Mouse (Mus musculus) limb, embryonic 14.5 days (tissue): ENCODE results near the gene Itpkb. TPM values are rescaled to one million over a fixed set of nuclear protein-coding genes. Genes with fewer than 3 reads are reported as not detected.
A peak's percentile ranks its signal among the peaks of the same experiment; 100 is the strongest.

ENCODE experiments used
- ATAC-seq: fragments of 200-750 bp; cut with Nextera tagmentation; 2 replicates; pipeline ENCODE4 v1.8.0; 2017; ENCODE audit warnings: low read depth, moderate number of reproducible peaks, moderate TSS enrichment; ENCODE audit not compliant: low FRiP score
- DNase-seq: peaks from one replicate; pipeline ENCODE4 v3.0.0-alpha.2; 2015; ENCODE audit warnings: low spot score
- H3K27ac ChIP-seq: fragments of 300-500 bp; sonication (generic); replicated peaks from 2 replicates; pipeline ENCODE4 v1.5.1; 2014; ENCODE audit warnings: low read depth, mild to moderate bottlenecking, low read length, moderate library complexity, mixed read lengths
- H3K27me3 ChIP-seq: fragments of 300-500 bp; sonication (generic); 2 replicates; pipeline ENCODE4 v1.6.1; 2014; ENCODE audit warnings: low read length, mixed read lengths; ENCODE audit not compliant: control insufficient read depth, insufficient read depth
- H3K36me3 ChIP-seq: fragments of 300-500 bp; sonication (generic); 2 replicates; pipeline ENCODE4 v1.6.1; 2014; ENCODE audit warnings: mild to moderate bottlenecking, low read length, moderate library complexity, mixed read lengths; ENCODE audit not compliant: control insufficient read depth, insufficient read depth
- H3K4me1 ChIP-seq: fragments of 300-500 bp; sonication (generic); 2 replicates; pipeline ENCODE4 v1.6.1; 2014; ENCODE audit warnings: antibody characterized with exemption, low read length, mixed read lengths; ENCODE audit not compliant: control insufficient read depth, insufficient read depth
- H3K4me2 ChIP-seq: fragments of 300-500 bp; sonication (generic); replicated peaks from 2 replicates; pipeline ENCODE4 v1.6.1; 2014; ENCODE audit warnings: low read depth, mild to moderate bottlenecking, low read length, moderate library complexity; ENCODE audit not compliant: severe bottlenecking
- H3K4me3 ChIP-seq: fragments of 300-500 bp; sonication (generic); replicated peaks from 2 replicates; pipeline ENCODE4 v1.5.1; 2014; ENCODE audit warnings: low read length
- H3K9ac ChIP-seq: fragments of 300-500 bp; sonication (generic); 2 replicates; pipeline ENCODE4 v1.6.1; 2014; ENCODE audit warnings: mild to moderate bottlenecking, low read depth, low read length, moderate library complexity; ENCODE audit not compliant: severe bottlenecking
- H3K9me3 ChIP-seq: fragments of 300-500 bp; sonication (generic); 2 replicates; pipeline ENCODE4 v1.6.1; 2016; ENCODE audit warnings: low read length; ENCODE audit not compliant: control insufficient read depth
- POLR2A ChIP-seq: fragments of 200-500 bp; IDR thresholded peaks from 2 replicates; pipeline ENCODE4 v1.8.0; 2012; ENCODE audit warnings: inconsistent platforms, mild to moderate bottlenecking, moderate library complexity, borderline replicate concordance; ENCODE audit not compliant: insufficient read depth, insufficient read length; ENCODE audit errors: extremely low read depth
- WGBS: fragments of 180-500 bp; shearing (Covaris S2); extraction: QIAGEN DNeasy Blood & Tissue Kit; methylation state at CpG from one replicate; pipeline ENCODE4 v1.1.7; 2014; 5-methylcytosine and 5-hydroxymethylcytosine counted together
- polyA plus RNA-seq, 2 experiments: library from polyadenylated mRNA; depleted of rRNA in 1 of 2; stranded (reverse) in 1 of 2; unstranded in 1 of 2; fragments of >200 nt; fragmentation: Nextera tagmentation in 1 of 2; extraction: Ambion mirVana in 1 of 2; gene quantifications; 2 replicates each; pipeline versions ENCODE4 v1.2.1 to v1.2.3; 2012 to 2014

Itpkb gene
- polyA plus RNA-seq, 2 experiments: 8.4 to 16.2 TPM

DNA sequence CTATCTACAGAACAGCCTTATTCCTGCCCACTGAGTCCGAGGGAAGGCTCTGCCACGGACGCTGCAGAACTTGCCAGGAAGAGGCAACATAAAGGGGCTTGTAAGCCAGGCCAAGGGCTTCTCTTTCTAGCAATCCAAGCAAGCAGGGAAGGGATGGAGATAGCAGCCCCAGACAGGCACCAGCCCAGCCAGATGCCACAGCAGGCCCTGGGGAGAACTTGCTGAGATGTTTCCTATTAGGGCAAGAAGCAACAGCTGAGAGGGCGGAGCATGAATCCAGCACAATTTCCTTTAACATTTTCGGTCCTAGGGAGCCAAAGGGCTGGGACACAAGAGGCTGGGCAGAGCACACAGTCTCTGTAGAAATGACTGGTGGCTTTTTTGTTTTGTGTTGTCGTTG is 128.0 kb downstream of the Itpkb start:
- Histone ChIP-seq H3K9me3 (no peaks in the 10 kb centered on the region), H3K4me2 (no peak overlapping the region), H3K36me3 (no peaks in the 10 kb centered on the region), H3K4me3 (no peak overlapping the region), H3K27ac (no peak overlapping the region), H3K9ac (no peak overlapping the region), H3K27me3 (no peaks in the 10 kb centered on the region), H3K4me1 (peaks cover 15% of the 10 kb centered on the region)
- no peak for TF ChIP-seq POLR2A
- DNase-seq: peak; percentile 53
- ATAC-seq: no peak; the same call in 1 of the 2 replicates
- WGBS: 31% methylated on average over 6 of the region's 6 CpGs

DNA sequence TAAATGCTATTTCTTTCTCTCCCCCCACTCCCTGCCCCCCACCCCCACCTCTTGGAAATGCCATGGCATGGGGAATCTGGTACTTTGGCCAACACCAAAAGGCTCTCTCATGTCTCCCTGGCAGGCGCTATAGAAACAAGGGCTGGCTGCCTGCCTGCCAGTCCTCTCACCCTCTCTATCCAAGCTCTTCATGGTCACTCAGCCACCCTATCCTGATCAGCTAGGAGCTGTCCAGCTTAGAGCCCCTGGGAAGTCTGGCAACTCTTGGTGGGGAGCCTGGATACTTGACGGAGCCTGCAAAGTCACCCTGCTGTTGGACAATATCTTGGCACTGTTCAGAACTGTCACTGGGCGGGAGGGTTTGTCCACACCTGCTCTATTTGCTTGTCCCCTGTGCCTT is 128.4 kb downstream of the Itpkb start:
- Histone ChIP-seq H3K27me3 (no peaks in the 10 kb centered on the region), H3K9ac (no peak overlapping the region), H3K4me3 (no peak overlapping the region), H3K27ac (no peak overlapping the region), H3K9me3 (no peaks in the 10 kb centered on the region), H3K4me2 (no peak overlapping the region), H3K4me1 (peaks cover 15% of the 10 kb centered on the region), H3K36me3 (no peaks in the 10 kb centered on the region)
- no peak for DNase-seq
- no peak for ATAC-seq
- WGBS: 55% methylated on average over 3 of the region's 3 CpGs
- TF ChIP-seq POLR2A: no peak

DNA sequence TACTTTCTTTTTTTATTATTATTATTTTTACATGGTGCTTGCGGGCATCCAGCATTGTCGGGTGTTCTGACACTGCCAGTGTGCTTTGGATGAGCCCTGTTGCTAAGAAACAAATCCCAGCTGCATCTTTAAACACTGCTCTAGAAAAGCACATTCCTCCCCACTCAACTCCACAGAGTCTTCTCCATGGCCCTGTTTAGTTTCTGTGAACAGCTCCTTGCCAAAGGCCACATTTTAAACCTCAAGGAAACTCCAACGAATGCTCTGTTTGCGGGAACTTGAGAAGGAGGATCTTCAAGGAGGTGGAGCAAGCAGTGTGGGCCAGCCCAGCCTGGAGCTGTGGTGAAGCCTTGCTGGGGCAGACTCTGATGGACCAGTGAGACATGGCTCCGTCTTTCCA is 130.4 kb downstream of the Itpkb start:
- Histone ChIP-seq H3K4me1 (peaks cover 15% of the 10 kb centered on the region), H3K36me3 (no peaks in the 10 kb centered on the region), H3K27me3 (no peaks in the 10 kb centered on the region), H3K27ac (peak overlapping the region; percentile 9; the same call in 1 of the 2 replicates), H3K9me3 (no peaks in the 10 kb centered on the region), H3K9ac (no peak overlapping the region), H3K4me3 (no peak overlapping the region), H3K4me2 (0 out of 2 replicates have a peak overlapping the region, but pooled peaks have one; percentile 1)
- 34% methylated on average over 5 of the region's 5 CpGs for WGBS
- DNase-seq (peak; percentile 19), ATAC-seq (peak; percentile 58; the same call in 1 of the 2 replicates)
- TF ChIP-seq POLR2A: no peak

DNA sequence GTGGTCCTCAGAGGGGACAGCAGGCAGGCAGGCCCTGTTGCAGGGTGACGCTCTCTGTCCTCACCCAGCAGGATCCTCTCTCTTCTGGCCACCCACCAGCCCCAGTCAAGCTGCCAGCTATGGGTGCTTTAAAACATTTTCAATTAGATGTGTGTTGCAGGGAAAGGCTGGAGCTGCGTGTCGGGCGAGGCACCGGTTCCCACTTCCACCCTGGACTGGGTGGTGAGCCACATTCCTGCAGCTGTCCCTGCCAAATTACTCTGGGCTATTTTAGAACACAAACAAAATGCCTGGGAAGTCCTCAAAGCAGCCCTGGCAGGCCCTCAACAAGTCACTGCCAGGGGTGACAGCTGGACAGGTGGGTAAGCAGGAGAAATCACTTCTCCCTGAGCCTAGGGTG is 132.1 kb downstream of the Itpkb start:
- no peak for ATAC-seq
- Histone ChIP-seq H3K9ac (no peak overlapping the region), H3K4me3 (no peak overlapping the region), H3K27me3 (no peaks in the 10 kb centered on the region), H3K9me3 (no peaks in the 10 kb centered on the region), H3K27ac (no peak overlapping the region), H3K36me3 (no peaks in the 10 kb centered on the region), H3K4me1 (peaks cover 11% of the 10 kb centered on the region), H3K4me2 (no peak overlapping the region)
- no peak for DNase-seq
- 76% methylated on average over 5 of the region's 5 CpGs for WGBS
- TF ChIP-seq POLR2A: no peak

DNA sequence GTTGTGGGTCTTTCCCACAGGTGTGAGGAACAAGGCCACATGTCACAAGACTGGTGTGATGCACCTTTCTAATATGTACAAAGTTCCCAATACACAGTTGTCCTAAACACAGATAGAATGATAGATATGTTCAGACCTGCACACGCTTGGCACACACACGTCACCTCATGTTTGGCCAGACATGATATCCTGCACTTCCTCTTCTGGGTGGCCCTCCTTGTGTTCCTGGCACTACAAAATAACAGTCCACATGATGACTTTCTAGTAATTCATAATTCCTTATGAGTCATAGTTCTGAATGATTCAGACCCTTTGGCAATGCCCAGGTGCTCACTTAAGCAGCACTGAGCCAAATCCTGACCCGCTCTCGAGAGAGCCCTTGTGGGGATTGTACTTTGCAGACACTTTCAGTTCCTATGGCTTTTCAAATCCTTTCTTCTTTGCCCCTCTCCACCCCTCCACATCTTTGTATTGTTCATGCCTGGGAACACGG is 132.7 kb downstream of the Itpkb start:
- Histone ChIP-seq H3K4me3 (no peak overlapping the region), H3K4me1 (peaks cover 8% of the 10 kb centered on the region), H3K36me3 (no peaks in the 10 kb centered on the region), H3K27ac (no peak overlapping the region), H3K9me3 (no peaks in the 10 kb centered on the region), H3K27me3 (no peaks in the 10 kb centered on the region), H3K4me2 (no peak overlapping the region), H3K9ac (no peak overlapping the region)
- ATAC-seq (no peak), DNase-seq (no peak)
- WGBS: 89% methylated on average over 5 of the region's 5 CpGs
- TF ChIP-seq POLR2A: no peak

DNA sequence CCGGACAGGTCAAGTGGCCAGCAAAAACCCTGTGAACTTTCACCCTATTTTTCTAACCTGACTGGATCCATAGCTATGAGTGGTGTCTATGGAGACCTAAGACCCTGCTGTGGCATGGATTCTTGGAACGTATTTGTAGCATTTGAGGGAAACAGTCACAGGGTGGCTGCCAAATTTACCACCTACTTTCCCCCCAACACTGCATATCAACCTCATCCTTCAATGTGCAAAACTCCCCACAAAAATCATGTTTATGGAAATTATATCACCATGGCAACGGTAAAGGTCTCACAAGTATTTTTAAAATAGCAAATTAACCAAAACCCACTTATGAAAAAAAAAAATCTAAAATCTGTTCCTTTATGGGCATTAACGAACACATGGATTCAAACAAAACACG is 134.1 kb downstream of the Itpkb start:
- ATAC-seq (no peak), DNase-seq (no peak)
- no peaks in the 10 kb centered on the region for H3K27me3 ChIP-seq
- no peaks in the 10 kb centered on the region for H3K36me3 ChIP-seq
- H3K27ac ChIP-seq: no peak overlapping the region
- no peak overlapping the region for H3K4me3 ChIP-seq
- H3K4me1 ChIP-seq: no peaks in the 10 kb centered on the region
- no peak overlapping the region for H3K9ac ChIP-seq
- H3K9me3 ChIP-seq: no peaks in the 10 kb centered on the region
- TF ChIP-seq POLR2A: no peak
- 68% methylated on average over 5 of the region's 5 CpGs for WGBS
- H3K4me2 ChIP-seq: no peak overlapping the region
